Mouse (Mus musculus) heart, postnatal 14 days (tissue): ENCODE measurements around the gene Lrig3. TPM values are rescaled to one million over a fixed set of nuclear protein-coding genes. Genes with fewer than 3 reads are reported as not detected.
A peak's percentile ranks its signal among the peaks of the same experiment; 100 is the strongest.

ENCODE experiments used
- DNase-seq, 2 experiments: peaks; one replicate each; pipeline ENCODE4 v3.0.0; 2021 to 2022
- intact Hi-C: fragments of 180-260 bp; cut with DNase I; formaldehyde crosslinking; loops from one replicate; pipeline ENCODE4 v1.15.1; 2025
- microRNA-seq, 2 experiments: library from miRNA; unstranded; fragments of <30 nt; microRNA quantifications; one replicate each; pipeline ENCODE4 v1.2.0; 2021 to 2022
- total RNA-seq, 2 experiments: library from RNA; stranded (reverse); gene quantifications; 2 replicates each; pipeline ENCODE4 v1.2.3; 2021

Lrig3 gene
- total RNA-seq, 2 experiments from 2014 or later: 2.2 to 2.5 TPM

DNA sequence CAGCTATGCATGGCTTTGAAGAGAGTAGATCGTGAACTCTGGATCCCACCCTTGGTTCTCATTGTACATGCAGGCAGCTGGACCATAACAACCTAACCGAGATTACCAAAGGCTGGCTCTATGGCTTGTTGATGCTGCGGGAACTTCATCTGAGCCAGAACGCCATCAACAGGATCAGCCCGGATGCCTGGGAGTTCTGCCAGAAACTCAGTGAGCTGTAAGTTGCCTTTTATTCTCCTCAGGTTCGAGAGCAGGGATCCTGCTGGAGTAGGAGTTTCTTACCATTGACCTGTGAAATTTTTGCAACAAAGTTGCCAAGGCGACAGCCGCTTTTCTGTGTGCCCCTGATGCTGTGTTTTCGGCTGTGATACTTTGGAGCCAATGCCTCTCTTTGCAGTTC lies 31.0 kb downstream of the Lrig3 start:
- DNase-seq: no peak
- intact Hi-C loops: loop anchor here (10.0 kb wide), 2 partner anchors 272 to 538 kb away; no protein-coding TSS in a partner anchor

DNA sequence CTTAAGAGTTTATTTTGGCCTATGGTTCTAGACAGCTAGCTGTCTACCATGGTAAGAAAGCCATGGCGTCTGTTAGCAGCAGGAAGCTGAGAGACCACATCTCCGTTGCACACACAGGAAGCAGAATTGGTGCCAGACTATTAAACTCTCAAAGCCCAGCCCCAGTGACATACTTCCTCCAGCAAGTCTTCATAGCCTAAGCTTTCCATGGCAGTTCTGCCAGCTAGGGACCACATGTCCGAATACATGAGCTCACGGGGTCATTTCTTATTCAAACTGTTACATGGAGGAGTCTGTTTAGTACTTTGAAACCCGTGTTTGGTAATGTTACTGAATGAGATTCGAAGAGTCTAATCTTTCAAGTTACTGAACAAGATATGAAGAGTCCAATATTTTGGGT lies 33.6 kb downstream of the Lrig3 start:
- no peak for DNase-seq
- intact Hi-C loops: loop anchor here (10.0 kb wide), 2 partner anchors 275 to 535 kb away; no protein-coding TSS in a partner anchor

DNA sequence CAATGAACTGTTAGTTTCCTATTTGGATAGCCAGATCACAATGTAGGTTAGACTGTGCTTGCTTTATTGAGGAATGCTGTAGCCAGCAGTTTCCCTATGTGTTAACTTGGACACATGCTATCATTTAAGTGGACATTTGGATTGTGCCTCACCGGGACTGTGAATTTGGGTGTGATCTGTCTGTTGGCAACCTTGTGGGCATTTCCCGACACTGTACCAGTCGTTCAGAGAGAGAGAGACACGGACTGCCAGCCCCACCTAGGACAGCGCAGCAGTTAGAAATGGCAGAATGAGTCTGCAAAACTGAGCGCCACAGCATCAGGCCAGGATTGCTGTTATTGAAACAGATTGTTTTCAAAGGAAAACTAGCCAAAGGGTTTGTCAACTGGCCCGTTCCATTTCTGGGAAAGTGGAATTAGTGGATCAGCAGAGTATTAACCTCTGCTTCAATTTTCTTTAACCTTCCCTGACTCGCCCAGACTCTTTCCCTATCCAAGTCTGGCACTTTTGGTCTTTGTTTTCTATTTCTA lies 35.0 kb downstream of the Lrig3 start:
- intact Hi-C loops: no loop called here
- DNase-seq: peak in 1 of 2 experiments; percentile 5

DNA sequence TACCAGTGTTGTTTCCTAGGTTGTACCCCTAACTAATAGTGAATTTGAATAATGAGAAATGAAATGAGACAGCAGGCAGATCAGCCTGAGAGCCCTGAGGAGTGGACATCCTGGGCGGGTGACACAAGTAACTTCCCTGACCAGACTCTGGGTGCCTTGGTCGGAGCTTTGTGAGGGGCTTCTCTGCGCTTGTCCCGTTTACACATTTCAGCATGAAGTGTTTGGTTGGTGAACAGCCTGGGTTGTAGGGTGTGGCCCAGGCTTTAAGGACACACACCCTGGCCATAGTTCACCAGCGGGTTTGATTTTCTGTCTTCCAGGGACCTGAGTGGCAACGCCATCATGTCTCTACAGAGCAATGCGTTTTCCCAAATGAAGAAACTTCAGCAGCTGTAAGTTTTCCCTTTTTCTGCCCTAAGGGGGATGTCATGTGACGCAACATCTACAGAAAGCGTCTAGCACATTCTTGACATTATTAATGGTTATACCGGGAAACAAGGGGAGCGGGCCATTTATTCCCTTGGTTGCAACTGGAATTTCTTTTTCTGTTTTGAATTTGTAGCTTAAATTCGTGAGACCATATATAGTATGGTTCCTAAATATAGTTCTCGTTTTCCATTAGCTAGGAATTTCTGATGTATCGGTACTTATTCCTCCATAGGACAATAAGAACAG lies 36.2 kb downstream of the Lrig3 start:
- no peak for DNase-seq
- intact Hi-C loops: no loop called here

DNA sequence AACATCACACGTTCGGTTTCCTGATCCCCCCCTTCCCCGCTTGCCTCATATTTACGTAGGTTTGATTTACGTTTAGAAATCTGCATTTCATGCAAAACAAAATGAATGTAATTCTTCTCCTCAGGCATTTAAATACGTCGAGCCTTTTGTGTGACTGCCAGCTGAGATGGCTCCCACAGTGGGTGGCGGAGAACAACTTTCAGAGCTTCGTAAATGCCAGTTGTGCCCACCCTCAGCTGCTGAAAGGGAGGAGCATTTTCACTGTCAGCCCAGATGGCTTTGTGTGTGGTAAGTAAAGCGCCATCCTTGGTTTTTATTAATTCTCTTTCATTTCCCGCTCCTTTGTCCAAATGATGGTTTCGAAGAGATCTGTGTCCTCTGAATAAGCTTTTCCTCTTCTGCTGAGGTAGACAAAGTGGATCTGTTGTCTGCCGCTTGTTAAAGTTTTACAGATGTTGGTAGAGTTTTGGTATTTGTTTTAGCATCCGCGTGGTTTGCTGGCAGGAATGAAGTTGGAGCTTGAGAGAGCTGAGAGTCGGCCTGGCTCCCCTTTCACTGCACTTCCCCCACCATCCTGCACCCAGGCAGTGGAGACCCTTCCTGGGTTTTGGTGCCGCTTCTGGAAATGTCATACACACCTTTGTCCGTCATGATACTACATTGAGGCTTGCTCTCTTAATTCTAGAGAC lies 37.0 kb downstream of the Lrig3 start:
- intact Hi-C loops: no loop called here
- no peak for DNase-seq

DNA sequence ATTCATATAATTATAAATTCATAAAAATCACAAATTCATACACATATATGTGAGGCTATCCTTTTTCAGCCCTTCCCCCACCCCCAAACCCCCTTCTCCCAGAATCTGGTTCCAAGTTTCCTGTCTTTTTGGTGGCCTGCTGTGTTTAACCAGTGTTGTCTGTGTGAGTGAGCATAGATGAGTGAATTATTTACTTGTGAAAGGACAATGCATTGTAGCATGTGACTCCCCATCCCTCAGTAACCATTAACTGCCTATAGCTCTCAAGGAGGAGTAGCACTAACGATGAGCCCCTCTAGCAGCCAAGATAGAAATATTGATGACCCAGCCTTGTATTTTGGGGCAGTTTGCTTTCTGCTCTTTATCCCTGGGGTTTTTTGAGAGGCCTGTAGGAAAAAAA lies 37.9 kb downstream of the Lrig3 start:
- intact Hi-C loops: no loop called here
- DNase-seq: no peak

DNA sequence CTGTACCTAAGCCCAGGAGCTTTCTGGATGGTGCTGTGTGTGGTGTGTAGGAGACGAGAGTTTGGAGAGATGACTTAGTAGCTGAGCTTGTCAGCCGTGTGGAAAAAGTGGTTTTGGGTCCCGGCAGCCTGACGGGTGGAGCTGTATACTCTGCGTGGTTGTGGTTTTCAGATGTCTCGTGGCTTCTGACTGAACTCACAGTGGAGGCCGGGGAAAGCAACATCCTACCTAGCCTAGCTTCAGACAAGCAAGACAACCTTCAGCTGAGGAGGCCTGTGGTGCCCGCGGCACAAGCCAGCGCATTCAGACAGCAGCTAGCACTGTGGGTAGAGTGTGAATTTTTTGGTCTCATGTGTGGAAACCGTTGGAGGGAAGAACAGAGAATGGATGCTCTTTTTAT lies 47.7 kb downstream of the Lrig3 start:
- intact Hi-C loops: loop anchor here (10.0 kb wide), 1 partner anchor 321 kb away; no protein-coding TSS in a partner anchor
- no peak for DNase-seq

DNA sequence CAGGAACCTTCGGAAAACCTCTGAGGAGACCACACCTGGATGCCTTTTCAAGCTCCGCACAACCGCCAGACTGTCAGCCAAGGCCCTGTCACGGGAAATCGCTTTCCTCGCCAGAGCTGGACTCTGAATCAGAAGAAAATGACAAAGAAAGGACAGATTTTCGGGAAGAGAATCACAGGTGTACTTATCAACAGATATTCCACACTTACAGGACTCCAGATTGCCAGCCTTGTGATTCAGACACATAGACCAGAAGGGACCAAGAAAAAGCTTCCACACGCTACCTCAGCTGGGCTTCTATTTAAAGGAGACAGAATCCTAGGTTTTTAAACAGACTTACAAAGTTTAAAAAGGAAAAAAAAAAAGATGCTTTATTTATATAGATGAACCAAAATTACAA lies 48.7 kb downstream of the Lrig3 start:
- intact Hi-C loops: loop anchor here (10.0 kb wide), 1 partner anchor 320 kb away; no protein-coding TSS in a partner anchor
- no peak for DNase-seq

DNA sequence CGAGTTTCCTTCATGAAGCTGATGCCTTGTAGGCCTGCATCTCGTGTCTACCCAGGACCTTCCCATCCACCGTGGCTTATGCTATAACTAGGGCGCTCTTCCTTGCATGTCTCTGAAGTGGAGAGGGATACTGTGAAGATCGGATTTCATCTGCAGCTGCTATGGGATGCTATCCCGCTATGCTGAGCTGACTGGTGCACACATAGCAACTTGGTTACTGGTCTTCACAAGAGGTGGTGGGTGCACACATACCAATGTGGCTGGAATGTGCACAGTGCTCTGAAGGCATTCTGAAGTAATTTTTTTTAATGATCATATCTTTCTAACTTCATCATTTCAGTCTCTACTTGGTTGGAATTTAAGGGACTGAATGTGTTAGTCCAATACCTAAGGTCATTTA lies 49.7 kb downstream of the Lrig3 start:
- intact Hi-C loops: loop anchor here (10.0 kb wide), 1 partner anchor 319 kb away; no protein-coding TSS in a partner anchor
- DNase-seq: no peak

DNA sequence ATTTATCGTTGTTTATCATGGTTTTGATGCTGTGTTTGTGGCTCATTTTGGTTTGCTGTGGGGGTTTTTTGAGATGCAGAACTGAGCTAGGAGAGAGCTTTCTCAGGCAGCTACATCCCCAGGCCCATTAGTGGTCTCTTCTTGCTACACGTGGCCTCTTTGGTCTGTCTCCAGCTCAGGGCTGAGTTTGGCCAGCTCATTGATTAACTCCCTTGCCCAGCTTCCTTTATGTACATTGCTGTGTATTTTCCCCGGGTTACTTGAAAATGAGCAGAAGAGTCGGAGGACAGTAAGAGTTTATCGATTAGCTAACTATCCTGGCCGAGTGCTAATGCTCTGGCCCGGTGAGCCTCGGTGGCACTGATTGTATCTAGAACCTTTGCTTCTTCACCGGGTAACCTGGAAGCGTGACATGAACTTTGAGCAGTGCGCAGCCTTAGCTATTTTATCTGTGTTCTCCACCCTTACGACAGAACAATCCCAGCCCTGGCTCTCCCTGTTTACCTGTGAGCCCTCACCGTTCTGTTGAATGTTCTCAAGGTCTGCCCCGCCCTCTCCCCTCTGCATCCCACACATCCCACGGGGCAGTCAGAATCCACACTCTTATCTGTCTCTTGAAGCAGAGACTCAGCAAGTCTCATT lies 53.5 kb downstream of the Lrig3 start:
- no peak for DNase-seq
- intact Hi-C loops: loop anchor here (10.0 kb wide), 1 partner anchor 315 kb away; no protein-coding TSS in a partner anchor

DNA sequence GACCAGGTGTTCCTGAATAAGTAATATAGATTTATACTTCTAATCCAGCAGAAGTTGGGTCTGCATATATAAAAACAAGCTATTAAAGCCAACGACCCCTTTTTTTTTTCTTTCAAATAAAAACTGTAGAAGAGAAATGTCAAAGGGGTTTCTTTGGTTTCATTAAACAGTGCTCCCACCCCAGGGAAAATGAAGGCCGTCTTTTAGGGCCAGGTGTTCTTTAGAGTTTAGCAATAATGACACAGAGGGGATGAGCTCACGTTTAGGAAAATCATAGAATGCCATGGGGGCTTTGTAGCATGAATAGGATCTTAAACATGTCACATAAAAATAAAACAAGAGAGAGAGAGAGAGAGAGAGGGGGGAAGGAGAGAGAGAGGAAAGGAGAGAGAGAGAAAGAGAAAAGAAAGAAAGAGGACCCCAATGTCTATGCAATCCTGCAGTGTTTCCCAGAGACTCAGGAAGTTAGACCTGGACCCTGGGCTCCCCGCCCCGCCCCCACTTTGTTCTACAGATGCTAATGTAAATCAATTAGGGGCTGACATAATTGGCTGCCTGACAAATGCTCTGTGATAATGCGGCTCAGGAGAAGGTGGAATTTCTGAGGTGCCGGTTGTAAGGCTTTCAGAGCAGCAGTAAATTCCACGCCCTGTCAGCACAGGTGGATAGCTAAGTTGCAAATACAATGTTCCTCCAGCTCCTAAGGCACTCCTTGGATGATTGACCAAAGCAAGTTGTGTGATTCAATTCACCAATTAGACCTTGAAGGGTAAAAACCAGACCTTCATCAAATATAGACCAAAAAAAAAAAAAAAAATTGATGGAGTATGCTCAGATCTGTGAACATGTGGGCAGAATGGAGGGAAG lies 62.8 kb downstream of the Lrig3 start:
- intact Hi-C loops: no loop called here
- no peak for DNase-seq

DNA sequence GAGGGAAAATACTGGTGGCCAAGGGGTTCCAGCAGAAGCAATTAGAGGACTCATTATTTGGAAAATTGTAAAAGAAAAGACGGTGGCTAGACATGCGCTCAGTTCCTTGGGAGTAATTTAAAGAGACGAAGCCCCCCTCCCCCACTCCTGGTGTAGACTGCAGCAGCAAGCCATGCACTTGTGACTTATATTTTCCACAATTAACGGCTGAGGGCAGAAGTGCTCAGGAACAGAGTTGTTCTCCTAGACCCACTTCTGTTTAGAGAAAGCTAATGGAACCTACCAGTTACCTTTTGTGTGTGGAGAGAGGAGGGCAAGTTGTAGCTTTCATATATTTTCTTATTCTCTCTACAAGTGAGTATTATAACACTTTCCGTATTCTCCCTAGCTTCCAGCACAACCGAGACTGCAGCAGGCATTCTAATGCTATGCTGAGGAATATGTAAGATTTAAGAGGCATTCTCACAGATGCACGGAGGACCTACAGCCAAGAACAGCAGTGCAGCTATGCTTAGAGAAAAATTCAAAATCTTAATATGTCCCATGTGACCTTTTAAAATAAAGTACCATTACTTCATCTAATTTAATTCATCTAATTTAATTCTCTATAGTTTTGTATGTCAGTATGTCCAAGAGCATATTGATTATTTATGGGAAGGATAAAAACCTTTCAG lies 63.6 kb downstream of the Lrig3 start:
- intact Hi-C loops: no loop called here
- DNase-seq: no peak

DNA sequence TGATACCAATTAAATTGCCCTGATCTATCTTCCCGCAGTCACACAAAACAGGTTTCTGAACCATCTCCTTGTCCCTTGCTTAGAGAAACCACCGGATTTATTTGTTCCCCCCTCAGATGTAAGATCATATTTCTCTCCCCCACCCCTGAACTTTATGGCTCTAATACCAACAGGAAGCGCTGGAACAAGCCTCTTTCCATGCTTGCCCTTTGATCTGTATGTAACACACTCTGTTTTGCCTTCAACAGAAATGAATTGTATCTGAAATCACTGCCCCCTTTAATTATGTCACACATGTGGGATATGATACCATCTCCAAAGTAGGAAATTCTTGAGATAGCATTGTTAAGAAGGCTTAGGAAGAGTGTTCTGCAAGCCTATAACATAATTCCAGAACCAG lies 90.9 kb downstream of the Lrig3 start:
- DNase-seq: no peak
- intact Hi-C loops: no loop called here

DNA sequence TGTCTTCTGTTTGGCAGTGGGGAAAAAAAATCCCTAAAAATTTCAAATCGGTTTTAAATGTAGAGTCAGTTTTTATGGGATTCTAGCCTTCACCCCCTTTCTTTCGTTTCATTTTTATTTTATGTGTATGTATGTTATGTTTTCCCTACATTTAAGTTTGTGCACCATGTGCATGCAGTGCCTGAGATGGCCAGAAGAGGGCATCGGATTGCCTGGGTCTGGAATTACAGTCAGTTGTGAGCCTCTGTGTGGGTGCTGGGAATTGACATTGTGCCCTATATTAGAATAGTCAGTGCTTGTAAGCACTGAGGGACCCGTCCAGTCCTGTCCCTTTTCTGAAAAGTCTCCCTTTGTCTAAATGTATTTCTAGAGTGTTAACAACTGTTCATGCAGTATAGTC lies 96.8 kb downstream of the Lrig3 start:
- intact Hi-C loops: no loop called here
- no peak for DNase-seq

Small RNAs within 50 kb of the gene (microRNA-seq; reads per million reads assigned to microRNA genes)
- gene Gm22183: 0 reads per million in 2 experiments
